Mouse (Mus musculus) kidney, embryonic 15.5 days (tissue): Measurements from ENCODE around the gene Gm21936. TPM values are rescaled to one million over a fixed set of nuclear protein-coding genes. Genes with fewer than 3 reads are reported as not detected.
"Not testable (repeated sequence)": the region's sequence is repeated elsewhere in the genome, so short reads cannot be mapped to it uniquely, and the experiment has no call there.

Source experiments
- ATAC-seq: fragments of 200-750 bp; cut with Nextera tagmentation; replicated peaks from 2 replicates; pipeline ENCODE4 v1.8.0; 2017; ENCODE audit warnings: moderate TSS enrichment; ENCODE audit not compliant: low FRiP score
- H3K27ac ChIP-seq: fragments of 300-500 bp; sonication (generic); 2 replicates; pipeline ENCODE4 v1.5.1; 2015; ENCODE audit warnings: mild to moderate bottlenecking, inconsistent platforms
- H3K27me3 ChIP-seq: fragments of 300-500 bp; sonication (generic); 2 replicates; pipeline ENCODE4 v1.6.1; 2015; ENCODE audit warnings: inconsistent platforms
- H3K36me3 ChIP-seq: fragments of 300-500 bp; sonication (generic); 2 replicates; pipeline ENCODE4 v1.6.1; 2015; ENCODE audit warnings: inconsistent platforms
- H3K4me1 ChIP-seq: fragments of 300-500 bp; sonication (generic); 2 replicates; pipeline ENCODE4 v1.6.1; 2015; ENCODE audit warnings: inconsistent platforms
- H3K4me2 ChIP-seq: fragments of 300-500 bp; sonication (generic); 2 replicates; pipeline ENCODE4 v1.6.1; 2015; ENCODE audit warnings: moderate library complexity, mild to moderate bottlenecking, inconsistent platforms
- H3K4me3 ChIP-seq: fragments of 300-500 bp; sonication (generic); replicated peaks from 2 replicates; pipeline ENCODE4 v1.5.1; 2015; ENCODE audit warnings: mild to moderate bottlenecking, inconsistent platforms
- H3K9ac ChIP-seq: fragments of 300-500 bp; sonication (generic); 2 replicates; pipeline ENCODE4 v1.6.1; 2015; ENCODE audit warnings: mild to moderate bottlenecking, inconsistent platforms
- H3K9me3 ChIP-seq: fragments of 300-500 bp; sonication (generic); replicated peaks from 2 replicates; pipeline ENCODE4 v1.6.1; 2016; ENCODE audit warnings: inconsistent platforms
- WGBS: fragments of 180-500 bp; shearing (Covaris S2); methylation state at CpG from one replicate; pipeline ENCODE4 v1.1.7; 2015; ENCODE audit warnings: mixed read lengths; 5-methylcytosine and 5-hydroxymethylcytosine counted together
- polyA plus RNA-seq: library from polyadenylated mRNA; unstranded; fragments of >200 nt; fragmentation: Nextera tagmentation; extraction: Ambion mirVana; gene quantifications from 2 replicates; pipeline ENCODE4 v1.2.1, GENCODE M21; 2015

The Gm21936 gene
- polyA plus RNA-seq = not detected in 2 replicates

GRCm38 (mm10) chr12:87795212-87795611, at the start of gene Gm21936:
Gene Gm21936, plus strand, starts transcription at chr12:87795512.
- not testable (repeated sequence) for H3K27me3 ChIP-seq, H3K9ac ChIP-seq, H3K4me1 ChIP-seq, H3K27ac ChIP-seq, H3K9me3 ChIP-seq, ATAC-seq, H3K4me2 ChIP-seq, H3K36me3 ChIP-seq, H3K4me3 ChIP-seq
- WGBS = 92% methylated on average over 1 of the region's 1 CpGs

GRCm38 (mm10) chr12:87775655-87776054, 19.7 kb upstream of the Gm21936 start, which contains the start of gene Gm21319:
Gene Gm21319, minus strand, starts transcription at chr12:87775755.
- H3K4me1 ChIP-seq, H3K9me3 ChIP-seq, H3K9ac ChIP-seq, H3K4me3 ChIP-seq, ATAC-seq, H3K27ac ChIP-seq, H3K36me3 ChIP-seq, H3K27me3 ChIP-seq, H3K4me2 ChIP-seq: not testable (repeated sequence)
- 91% methylated on average over 4 of the region's 4 CpGs for WGBS

GRCm38 (mm10) chr12:87797971-87798370, 2.7 kb downstream of the Gm21936 start:
- H3K4me3 ChIP-seq, H3K9me3 ChIP-seq, H3K4me2 ChIP-seq, H3K4me1 ChIP-seq, ATAC-seq, H3K27me3 ChIP-seq, H3K27ac ChIP-seq, H3K9ac ChIP-seq, H3K36me3 ChIP-seq: not testable (repeated sequence)
- WGBS = 89% methylated on average over 5 of the region's 5 CpGs

DNA sequence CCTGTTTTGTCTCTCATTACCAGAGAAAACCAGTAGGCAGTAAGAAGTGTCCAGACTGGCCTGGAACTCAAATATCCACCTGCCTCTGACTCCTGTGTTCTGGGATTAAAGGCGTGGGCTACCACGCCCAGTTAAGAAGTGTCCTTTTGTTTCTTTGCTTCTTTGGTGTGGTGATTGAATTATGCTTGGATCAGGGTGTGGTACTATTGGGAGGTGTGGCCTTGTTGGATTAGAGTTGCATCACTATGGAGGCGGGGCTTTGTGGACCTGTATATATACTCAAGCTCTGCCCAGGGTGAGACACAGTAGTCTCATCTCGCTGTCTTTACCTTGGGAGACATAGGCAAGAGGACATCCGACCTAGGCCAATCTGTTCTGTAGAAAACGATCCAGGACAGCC, 21.0 kb downstream of the Gm21936 start, which contains the start of gene BB287469:
Gene BB287469 (plus strand): TSS at position 301 of the 400 bp plus-strand sequence.
- not testable (repeated sequence) for H3K4me3 ChIP-seq, H3K36me3 ChIP-seq, H3K27ac ChIP-seq, ATAC-seq, H3K27me3 ChIP-seq, H3K9me3 ChIP-seq, H3K9ac ChIP-seq, H3K4me1 ChIP-seq, H3K4me2 ChIP-seq
- 91% methylated on average over 5 of the region's 6 CpGs for WGBS

DNA sequence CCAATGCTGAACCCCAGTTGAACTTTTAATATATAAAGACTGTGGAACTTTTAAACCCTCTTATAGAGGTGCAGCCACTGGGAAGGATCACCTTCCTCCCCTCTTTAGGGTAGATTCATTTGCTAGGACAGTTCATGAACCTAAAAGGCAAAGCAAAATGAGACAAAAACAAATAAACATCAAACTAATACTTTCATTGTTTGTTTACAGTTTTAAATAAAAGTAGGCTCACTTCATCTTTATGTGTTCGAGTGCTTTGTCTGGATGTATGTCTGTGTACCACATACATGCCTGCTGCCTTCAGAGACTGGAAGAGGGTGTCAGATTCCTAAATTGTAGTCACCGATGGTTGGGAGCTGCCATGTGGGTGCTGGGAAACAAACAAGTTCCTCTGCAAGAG, 46.9 kb downstream of the Gm21936 start, which contains the start of gene Gm2001:
Gene Gm2001 (minus strand): TSS at position 101 of the 400 bp plus-strand sequence.
- H3K36me3 ChIP-seq, H3K27ac ChIP-seq, H3K4me2 ChIP-seq, H3K4me3 ChIP-seq, H3K9ac ChIP-seq, H3K27me3 ChIP-seq, H3K4me1 ChIP-seq, H3K9me3 ChIP-seq, ATAC-seq: not testable (repeated sequence)
- WGBS = 87% methylated on average over 2 of the region's 2 CpGs

Other genes starting within 250 kb of the Gm21936 start
- gene Oog1, start 192.8 kb upstream of the Gm21936 start, polyA plus RNA-seq = not detected in 2 replicates
- not detected in 2 replicates for gene Gm4027, start 176.6 kb upstream of the Gm21936 start, polyA plus RNA-seq
- not detected in 2 replicates for gene Gm16381, start 150.9 kb upstream of the Gm21936 start, polyA plus RNA-seq
- gene Gm21319, start 19.8 kb upstream of the Gm21936 start, polyA plus RNA-seq = not detected in 2 replicates
- gene BB287469, start 21.1 kb downstream of the Gm21936 start, polyA plus RNA-seq = not detected in 2 replicates
- not detected in 2 replicates for gene Gm2001, start 46.8 kb downstream of the Gm21936 start, polyA plus RNA-seq
- gene Gm2016, start 78.6 kb downstream of the Gm21936 start, polyA plus RNA-seq = not detected in 2 replicates
- gene Gm2022, start 99.9 kb downstream of the Gm21936 start, polyA plus RNA-seq = not detected in 2 replicates
- not detected in 2 replicates for gene Gm2035, start 124.3 kb downstream of the Gm21936 start, polyA plus RNA-seq
- not detected in 2 replicates for gene Gm2042, start 158.6 kb downstream of the Gm21936 start, polyA plus RNA-seq
- not detected in 2 replicates for gene Gm2075, start 216.3 kb downstream of the Gm21936 start, polyA plus RNA-seq
- not detected in 2 replicates for gene Gm6803, start 223.3 kb downstream of the Gm21936 start, polyA plus RNA-seq
- gene Gm2056, start 231.5 kb downstream of the Gm21936 start, polyA plus RNA-seq = not detected in 2 replicates